Mouse (Mus musculus): ENCODE measurements at regions not wholly inside any gene's neighbourhood (a gene's known extent, or its start where the extent isn't known, plus 50 kb on each side); places are given as distances from the start of the nearest gene placed in this dataset.

DNA sequence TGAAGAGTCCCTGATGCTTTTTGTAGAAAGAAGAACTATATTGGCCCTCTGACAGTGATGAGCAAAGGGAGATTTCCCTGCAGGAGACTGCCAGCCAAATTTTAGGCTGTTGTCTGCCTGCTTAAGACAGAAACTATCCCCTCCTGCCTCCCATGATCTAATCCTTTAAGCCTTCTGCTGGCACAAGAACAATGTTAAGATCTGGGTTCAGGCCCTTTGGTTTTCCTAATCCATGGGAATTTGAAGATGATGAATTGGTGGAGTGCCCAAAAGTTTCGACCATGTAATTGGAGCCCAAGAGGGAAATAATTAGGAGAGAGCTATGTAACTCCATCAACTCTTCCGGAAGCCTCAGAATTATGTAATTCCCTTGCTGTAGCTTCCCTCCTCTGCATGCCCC, 120.8 kb upstream of the Plcb4 start:
- TF ChIP-seq CTCF (IDR thresholded peaks at IDR 0.05; ENCODE audit: extremely low read depth, insufficient read length, insufficient replicate concordance, low read depth, low read length) (no peak), POLR2A (IDR thresholded peaks at IDR 0.05; ENCODE audit: low read depth, low read length) (no peak)

Measured in small intestine, adult 2 months (tissue).